Mouse (Mus musculus) liver, embryonic 14.5 days (tissue): ENCODE data around the gene Mapk10.

ENCODE experiments used
- CTCF ChIP-seq: IDR thresholded peaks from 2 replicates; pipeline ENCODE4 v1.5.1; 2016; ENCODE audit warnings: antibody characterized with exemption, low read depth, control low read depth
- EP300 ChIP-seq: IDR thresholded peaks from 2 replicates; pipeline ENCODE4 v1.6.1; 2016; ENCODE audit warnings: antibody characterized with exemption, low read depth

- TF ChIP-seq CTCF (no peak), EP300 (no peak)
Measured at GRCm38 (mm10) chr5:103164022-103164421, 47.1 kb downstream of the Mapk10 start.
